Comparison of ENCODE assay signal across 38 mouse cellular contexts in the genomic region with DNA sequence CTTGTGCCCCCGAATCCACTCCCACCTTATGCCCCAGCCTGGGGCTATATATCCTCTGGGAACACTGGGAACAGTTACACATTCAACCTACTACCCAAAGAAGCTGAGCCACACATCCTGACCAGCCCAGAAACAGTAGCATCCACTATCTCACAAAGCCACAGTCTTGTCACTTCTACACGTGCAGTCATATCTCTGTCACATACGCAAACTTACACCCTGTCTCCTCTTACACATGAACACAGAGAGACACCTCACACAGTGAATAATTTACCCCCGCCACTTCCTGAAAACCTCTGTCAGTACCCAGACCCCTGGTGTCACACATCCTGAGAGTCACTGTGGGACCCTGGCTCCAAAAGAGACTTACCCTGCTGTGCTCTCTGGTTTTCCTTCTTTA. TPM values are rescaled to one million over a fixed set of nuclear protein-coding genes. Genes with fewer than 3 reads are reported as not detected.
DNase-seq lines count a peak whose midpoint lies in the region; ATAC-seq and TF ChIP-seq lines count a peak whose summit lies in the region.
"Had no signal": no experiment of that assay in that cellular context is flagged by ENCODE, and none has a peak within 500 bp of the region (broad histone marks: within the 10 kb centered on the region; RNA-seq: fewer than 3 reads in every experiment).

No protein-coding gene starts in this region.

- no peak for TF ChIP-seq CTCF in MEL (IDR thresholded peaks at IDR 0.05 in 2 of 3, conservative IDR thresholded peaks at IDR 0.05 in 1 of 3; ENCODE audit: control insufficient read depth in 1 of 3, insufficient read depth in 1 of 3, low read depth in 2 of 3, low read length in 3 of 3, poor library complexity in 1 of 3, severe bottlenecking in 1 of 3)
- no peak for TF ChIP-seq CTCF in liver, postnatal 0 days (IDR thresholded peaks at IDR 0.05; ENCODE audit: low read depth)

- peaks cover 0 to 8% of the 10 kb centered on the region in 2 experiments; a peak in 2 of 4 replicates for H3K4me1 ChIP-seq in MEL (ENCODE audit: control insufficient read depth in 1 of 2, insufficient read depth in 2 of 2, low read length in 2 of 2)
- H3K4me1 ChIP-seq in liver, embryonic 12.5 days: peaks cover 41% of the 10 kb centered on the region
- peaks cover 18% of the 10 kb centered on the region for H3K4me1 ChIP-seq in liver, postnatal 0 days (ENCODE audit: insufficient read depth)
- H3K4me1 ChIP-seq: intestine, embryonic 15.5 days had no signal

- no peak overlapping the region for H3K9ac ChIP-seq in MEL (ENCODE audit: control insufficient read depth, low read depth, low read length, poor library complexity, severe bottlenecking)
- peak overlapping the region; percentile 54 for H3K9ac ChIP-seq in liver, embryonic 12.5 days
- no peak overlapping the region for H3K9ac ChIP-seq in liver, postnatal 0 days (replicated peaks)
- H3K9ac ChIP-seq: heart, embryonic 12.5 days; hindbrain, embryonic 15.5 days; intestine, embryonic 15.5 days; neural tube, embryonic 15.5 days had no signal

- H3K4me3 ChIP-seq in MEL (ENCODE audit: control insufficient read depth in 1 of 2, insufficient read depth in 1 of 2, low read depth in 2 of 2, low read length in 2 of 2): no peak overlapping the region
- H3K4me3 ChIP-seq in liver, embryonic 12.5 days: peak overlapping the region; percentile 30
- no peak overlapping the region; the same call in 1 of the 2 replicates for H3K4me3 ChIP-seq in liver, postnatal 0 days (ENCODE audit: low read depth, low read length)
- H3K4me3 ChIP-seq: embryonic facial prominence, embryonic 13.5 days; gastrocnemius, adult 2 months; heart, adult 2 months; heart, embryonic 12.5 days; hindbrain, embryonic 15.5 days; intestine, embryonic 15.5 days; megakaryocyte, embryonic 14.5 days; neural tube, embryonic 15.5 days had no signal

- no peaks in the 10 kb centered on the region; a peak in 1 of 4 replicates for H3K36me3 ChIP-seq in MEL (ENCODE audit: control insufficient read depth in 1 of 2, insufficient read depth in 2 of 2, low read length in 2 of 2)
- no peaks in the 10 kb centered on the region for H3K36me3 ChIP-seq in liver, embryonic 12.5 days
- no peaks in the 10 kb centered on the region for H3K36me3 ChIP-seq in liver, postnatal 0 days (replicated peaks; ENCODE audit: insufficient read depth, low read length)
- H3K36me3 ChIP-seq: embryonic facial prominence, embryonic 13.5 days; G1E; heart, embryonic 12.5 days; hindbrain, embryonic 15.5 days; intestine, embryonic 15.5 days; neural tube, embryonic 15.5 days had no signal

- no peak for TF ChIP-seq POLR2A in MEL (IDR thresholded peaks at IDR 0.05; ENCODE audit: control insufficient read depth in 1 of 2, insufficient read depth in 1 of 2, low read depth in 1 of 2, low read length in 2 of 2, poor library complexity in 1 of 2)

- H3K27ac ChIP-seq in MEL (ENCODE audit: control insufficient read depth, low read depth, low read length): no peak overlapping the region
- H3K27ac ChIP-seq in liver, embryonic 12.5 days: peak overlapping the region; percentile 76
- H3K27ac ChIP-seq in liver, postnatal 0 days (ENCODE audit: low read depth): no peak overlapping the region
- H3K27ac ChIP-seq: embryonic facial prominence, embryonic 13.5 days; gastrocnemius, adult 2 months; heart, adult 2 months; hindbrain, embryonic 15.5 days; intestine, embryonic 15.5 days; kidney, postnatal 0 days; neural tube, embryonic 15.5 days had no signal

- WGBS in liver, embryonic 12.5 days (ENCODE audit: insufficient replicate concordance): 31% methylated on average over 4 of the region's 4 CpGs
- WGBS in liver, postnatal 0 days (ENCODE audit: insufficient replicate concordance): 54% methylated on average over 4 of the region's 4 CpGs

- H3K27me3 ChIP-seq in MEL (ENCODE audit: control insufficient read depth in 1 of 2, insufficient read depth in 2 of 2, low read length in 2 of 2): no peaks in the 10 kb centered on the region
- H3K27me3 ChIP-seq in liver, embryonic 12.5 days (replicated peaks): no peaks in the 10 kb centered on the region; the same call in 1 of the 2 replicates
- no peaks in the 10 kb centered on the region for H3K27me3 ChIP-seq in liver, postnatal 0 days (ENCODE audit: insufficient read depth, low read length)
- H3K27me3 ChIP-seq: embryonic facial prominence, embryonic 13.5 days; hindbrain, embryonic 15.5 days; intestine, embryonic 15.5 days; neural tube, embryonic 15.5 days; Patski had no signal

- 0 out of 2 replicates have a peak, but pooled peaks have one; percentile 3 for ATAC-seq in frontal cortex, adult (ENCODE audit: low TSS enrichment)
- ATAC-seq in liver, embryonic 12.5 days: peak; percentile 90
- peak; percentile 77 for ATAC-seq in liver, postnatal 0 days
- ATAC-seq in inflammation-experienced regulatory T-cells, adult 6 months: no peak
- ATAC-seq: forebrain, embryonic 14.5 days; intestine, embryonic 15.5 days; Patski had no signal

- peak in 1 of 2 experiments; percentile 37; a peak in 1 of 4 replicates for TF ChIP-seq EP300 in MEL (IDR thresholded peaks at IDR 0.05; ENCODE audit: low read depth in 1 of 2, low read length in 2 of 2)
- 0 out of 2 replicates have a peak, but pooled peaks have one; percentile 24 for TF ChIP-seq EP300 in liver, postnatal 0 days (IDR thresholded peaks at IDR 0.05; ENCODE audit: low read depth)

- no peaks in the 10 kb centered on the region for H3K79me2 ChIP-seq in MEL (ENCODE audit: control insufficient read depth, insufficient read depth, low read length, poor library complexity)

- no peak for TF ChIP-seq RAD21 in MEL (IDR thresholded peaks at IDR 0.05; ENCODE audit: low read depth, low read length)

- H3K9me3 ChIP-seq in MEL (replicated peaks; ENCODE audit: insufficient read depth, low read length): no peaks in the 10 kb centered on the region
- no peaks in the 10 kb centered on the region for H3K9me3 ChIP-seq in liver, embryonic 12.5 days (replicated peaks)
- 0 out of 2 replicates have a peak, but pooled peaks cover 3% of the 10 kb centered on the region for H3K9me3 ChIP-seq in liver, postnatal 0 days (ENCODE audit: low read length)
- H3K9me3 ChIP-seq: embryonic facial prominence, embryonic 13.5 days; heart, embryonic 12.5 days; hindbrain, embryonic 15.5 days; intestine, embryonic 15.5 days; neural tube, embryonic 15.5 days had no signal

- H3K4me2 ChIP-seq in liver, embryonic 12.5 days: peak overlapping the region; percentile 68
- peak overlapping the region; percentile 60 for H3K4me2 ChIP-seq in liver, postnatal 0 days (ENCODE audit: low read depth, low read length)
- H3K4me2 ChIP-seq: embryonic facial prominence, embryonic 13.5 days; heart, embryonic 12.5 days; hindbrain, embryonic 15.5 days; intestine, embryonic 15.5 days; neural tube, embryonic 15.5 days had no signal

- no peak for DNase-seq in frontal cortex, postnatal 36 days (ENCODE audit: low spot score in 2 of 2)
- peak; percentile 62 for DNase-seq in MEL (ENCODE audit: low read depth, low spot score)
- DNase-seq in liver, postnatal 0 days: no peak
- no peak for DNase-seq in thymus, postnatal 10 days (ENCODE audit: low spot score in 2 of 2)
- DNase-seq: adrenal gland, postnatal 14 days; cerebellum, adult 11 months; cerebellum, adult 9-10 months; cerebellum, postnatal 36 days; gastrocnemius, adult 2 months; gastrocnemius, postnatal 36 days; heart, adult 2 months; kidney, adult 2 months; kidney, postnatal 4 days; lung, postnatal 36 days; midbrain, embryonic 14.5 days; right cerebral cortex, postnatal 25 days; spleen, adult 18-20 months; thymus, adult 2 months; thymus, postnatal 4 days had no signal

TF ChIP-seq in MEL, 35 proteins besides CTCF, POLR2A, EP300 and RAD21 (continues in another document):
- TF ChIP-seq BHLHE40 (IDR thresholded peaks at IDR 0.05; ENCODE audit: borderline replicate concordance, low read depth, low read length): peak; percentile 86
- TF ChIP-seq ELF1 (IDR thresholded peaks at IDR 0.05; ENCODE audit: low read depth, low read length): no peak
- peak; percentile 54; the same call in 1 of the 2 replicates for TF ChIP-seq GATA1 (IDR thresholded peaks at IDR 0.05; ENCODE audit: low read depth, low read length)
- TF ChIP-seq CHD1 (IDR thresholded peaks at IDR 0.05; ENCODE audit: low read depth, low read length): no peak
- TF ChIP-seq SIN3A (IDR thresholded peaks at IDR 0.05; ENCODE audit: low read length): peak; percentile 54; the same call in 1 of the 2 replicates

RNA-seq across cellular contexts. Expression of a gene that starts 13.2 kb away (rescaled TPM):
- total RNA-seq in MEL (2012; rRNA removed): not detected in 2 replicates
- under 1 TPM in 1 of 2 experiments, not detected in 1; 0.14 TPM for polyA plus RNA-seq in MEL (2012; ENCODE audit: insufficient read depth in 1 of 2, insufficient read length in 2 of 2, low read depth in 1 of 2, low replicate concordance in 2 of 2, missing spikeins in 1 of 2)
- polyA plus RNA-seq in liver, embryonic 12.5 days (2016; fragmentation: Nextera tagmentation; extraction: Ambion mirVana): 1.3 and 1.4 TPM in 2 replicates
- polyA plus RNA-seq in liver, postnatal 0 days (2015; fragmentation: Nextera tagmentation; extraction: Ambion mirVana): 0.59 and 0.71 TPM in 2 replicates
- polyA plus RNA-seq in inflammation-experienced regulatory T-cells, adult 6 months (2017; shearing (Covaris generic)): 10 to 100 TPM in 2 of 3 experiments, 1 to 10 TPM in 1; 3.4 to 13.9 (median 10.1) TPM
- total RNA-seq: hematopoietic stem cell, adult 5-6 weeks; liver, adult 2 months had no signal
- polyA plus RNA-seq: G1E had no signal

RNA-seq across cellular contexts. Expression of a gene that starts 19.1 kb away (rescaled TPM):
- total RNA-seq in MEL (2012; rRNA removed): 54.4 and 64.2 TPM in 2 replicates
- 10 to 100 TPM in 1 of 2 experiments, not detected in 1; 67.0 TPM for polyA plus RNA-seq in MEL (2012; ENCODE audit: insufficient read depth in 1 of 2, insufficient read length in 2 of 2, low read depth in 1 of 2, low replicate concordance in 2 of 2, missing spikeins in 1 of 2)
- 34.8 and 37.9 TPM in 2 replicates for polyA plus RNA-seq in liver, embryonic 12.5 days (2016; fragmentation: Nextera tagmentation; extraction: Ambion mirVana)
- polyA plus RNA-seq in liver, postnatal 0 days (2015; fragmentation: Nextera tagmentation; extraction: Ambion mirVana): 10.3 and 10.8 TPM in 2 replicates
- polyA plus RNA-seq in inflammation-experienced regulatory T-cells, adult 6 months (2017; shearing (Covaris generic)): 100 to 1,000 TPM; 124 to 242 (median 205) TPM

RNA-seq across cellular contexts. Expression of a gene that starts 53.3 kb away (rescaled TPM):
- total RNA-seq in MEL (2012; rRNA removed): 417 and 426 TPM in 2 replicates
- 100 to 1,000 TPM in 1 of 2 experiments, not detected in 1; 602 TPM for polyA plus RNA-seq in MEL (2012; ENCODE audit: insufficient read depth in 1 of 2, insufficient read length in 2 of 2, low read depth in 1 of 2, low replicate concordance in 2 of 2, missing spikeins in 1 of 2)
- 13.7 and 14.8 TPM in 2 replicates for polyA plus RNA-seq in liver, embryonic 12.5 days (2016; fragmentation: Nextera tagmentation; extraction: Ambion mirVana)
- 6.3 and 6.5 TPM in 2 replicates for polyA plus RNA-seq in liver, postnatal 0 days (2015; fragmentation: Nextera tagmentation; extraction: Ambion mirVana)
- 10 to 100 TPM; 12.9 to 73.1 (median 57.3) TPM for polyA plus RNA-seq in inflammation-experienced regulatory T-cells, adult 6 months (2017; shearing (Covaris generic))

RNA-seq across cellular contexts. Expression of a gene that starts 60.0 kb away (rescaled TPM):
- total RNA-seq in MEL (2012; rRNA removed): not detected in 2 replicates
- polyA plus RNA-seq in MEL (2012; ENCODE audit: insufficient read depth in 1 of 2, insufficient read length in 2 of 2, low read depth in 1 of 2, low replicate concordance in 2 of 2, missing spikeins in 1 of 2): not detected
- not detected in 2 replicates for polyA plus RNA-seq in liver, embryonic 12.5 days (2016; fragmentation: Nextera tagmentation; extraction: Ambion mirVana)
- not detected in 2 replicates for polyA plus RNA-seq in liver, postnatal 0 days (2015; fragmentation: Nextera tagmentation; extraction: Ambion mirVana)
- not detected for polyA plus RNA-seq in inflammation-experienced regulatory T-cells, adult 6 months (2017; shearing (Covaris generic))
- total RNA-seq: adrenal gland, postnatal 14 days; G1E; gastrocnemius, adult 2 months; gastrocnemius, postnatal 36 days; heart, adult 2 months; hematopoietic stem cell, adult 5-6 weeks; left cerebral cortex, postnatal 14 days; liver, adult 2 months had no signal
- polyA plus RNA-seq: frontal cortex, adult 2 months; G1E; heart, adult 2 months; heart, embryonic 12.5 days; heart, postnatal 0 days; intestine, embryonic 15.5 days; kidney, adult 2 months; liver, adult 2 months; lung, embryonic 16.5 days had no signal
